Mouse (Mus musculus) MEL (cell line): ENCODE data around the gene Syt16. TPM values are rescaled to one million over a fixed set of nuclear protein-coding genes. Genes with fewer than 3 reads are reported as not detected.

Experiments
- DNase-seq: peaks from one replicate; pipeline ENCODE4 v3.0.0; 2011; ENCODE audit warnings: low read depth, low spot score
- H3K27ac ChIP-seq: 2 replicates; pipeline ENCODE4 v1.5.1; 2012; ENCODE audit warnings: low read depth, mild to moderate bottlenecking, control low read depth, low read length, moderate library complexity; ENCODE audit not compliant: control insufficient read depth
- H3K27me3 ChIP-seq, 2 experiments: fragments of 150-350 bp in 1 of 2; sonication (generic) in 1 of 2; 2 replicates each; pipeline ENCODE4 v1.6.1; 2012; ENCODE audit warnings: low read length in 2 of 2, mild to moderate bottlenecking in 2 of 2, improper control_type of control experiment in 1 of 2, moderate library complexity in 1 of 2; ENCODE audit not compliant: insufficient read depth in 2 of 2, control insufficient read depth in 1 of 2
- H3K36me3 ChIP-seq, 2 experiments: 2 replicates each; pipeline ENCODE4 v1.6.1; 2012 to 2014; ENCODE audit warnings: low read length in 2 of 2, improper control_type of control experiment in 1 of 2, inconsistent platforms in 1 of 2, mild to moderate bottlenecking in 1 of 2; ENCODE audit not compliant: insufficient read depth in 2 of 2, control insufficient read depth in 1 of 2
- H3K4me1 ChIP-seq, 2 experiments: fragments of 150-350 bp in 1 of 2; sonication (generic) in 1 of 2; 2 replicates each; pipeline ENCODE4 v1.6.1; 2012; ENCODE audit warnings: low read length in 2 of 2, improper control_type of control experiment in 1 of 2, mild to moderate bottlenecking in 1 of 2; ENCODE audit not compliant: insufficient read depth in 2 of 2, control insufficient read depth in 1 of 2
- H3K4me3 ChIP-seq, 2 experiments: fragments of 150-350 bp in 1 of 2; sonication (generic) in 1 of 2; 2 replicates each; pipeline ENCODE4 v1.5.1; 2012; ENCODE audit warnings: low read depth in 2 of 2, low read length in 2 of 2, mild to moderate bottlenecking in 2 of 2, moderate library complexity in 2 of 2, control low read depth in 1 of 2, improper control_type of control experiment in 1 of 2; ENCODE audit not compliant: control insufficient read depth in 1 of 2, insufficient read depth in 1 of 2
- H3K79me2 ChIP-seq: 2 replicates; pipeline ENCODE4 v1.6.1; 2012; ENCODE audit warnings: mild to moderate bottlenecking, low read length, moderate library complexity; ENCODE audit not compliant: control insufficient read depth, poor library complexity, insufficient read depth
- H3K9ac ChIP-seq: 2 replicates; pipeline ENCODE4 v1.6.1; 2012; ENCODE audit warnings: low read depth, mild to moderate bottlenecking, control low read depth, low read length, moderate library complexity; ENCODE audit not compliant: control insufficient read depth, poor library complexity, severe bottlenecking
- H3K9me3 ChIP-seq: fragments of 150-350 bp; sonication (generic); replicated peaks from 2 replicates; pipeline ENCODE4 v1.6.1; 2012; ENCODE audit warnings: mild to moderate bottlenecking, low read length, improper control_type of control experiment, moderate library complexity; ENCODE audit not compliant: insufficient read depth
- BHLHE40 ChIP-seq: IDR thresholded peaks from 2 replicates; pipeline ENCODE4 v1.6.1; 2012; ENCODE audit warnings: low read depth, mild to moderate bottlenecking, inconsistent platforms, low read length, improper control_type of control experiment, borderline replicate concordance
- CHD1 ChIP-seq: IDR thresholded peaks from 2 replicates; pipeline ENCODE4 v1.6.1; 2012; ENCODE audit warnings: low read depth, mild to moderate bottlenecking, inconsistent platforms, low read length, improper control_type of control experiment
- CTCF ChIP-seq, 3 experiments: IDR thresholded peaks in 2 of 3; conservative IDR thresholded peaks in 1 of 3; 2 replicates each; pipeline ENCODE4 v1.5.1; 2011 to 2012; ENCODE audit warnings: low read length in 3 of 3, low read depth in 2 of 3, mild to moderate bottlenecking in 2 of 3, improper control_type of control experiment in 1 of 3, inconsistent platforms in 1 of 3, mixed read lengths in 1 of 3, moderate library complexity in 1 of 3; ENCODE audit not compliant: control insufficient read depth in 1 of 3, insufficient read depth in 1 of 3, poor library complexity in 1 of 3, severe bottlenecking in 1 of 3
- ELF1 ChIP-seq: IDR thresholded peaks from 2 replicates; pipeline ENCODE4 v1.6.1; 2014; ENCODE audit warnings: low read depth, mild to moderate bottlenecking, inconsistent platforms, low read length, improper control_type of control experiment, moderate library complexity
- EP300 ChIP-seq, 2 experiments: IDR thresholded peaks; 2 replicates each; pipeline ENCODE4 v1.6.1; 2011; ENCODE audit warnings: improper control_type of control experiment in 2 of 2, low read length in 2 of 2, low read depth in 1 of 2, mild to moderate bottlenecking in 1 of 2
- GABPA ChIP-seq: IDR thresholded peaks from 2 replicates; pipeline ENCODE4 v1.6.1; 2012; ENCODE audit warnings: low read depth, mild to moderate bottlenecking, inconsistent platforms, low read length, improper control_type of control experiment, moderate library complexity
- GATA1 ChIP-seq: IDR thresholded peaks from 2 replicates; pipeline ENCODE4 v1.6.1; 2011; ENCODE audit warnings: low read depth, low read length, improper control_type of control experiment
- HCFC1 ChIP-seq: IDR thresholded peaks from 2 replicates; pipeline ENCODE4 v1.6.1; 2012; ENCODE audit warnings: low read depth, mild to moderate bottlenecking, inconsistent platforms, low read length, improper control_type of control experiment, moderate library complexity
- KAT2A ChIP-seq: conservative IDR thresholded peaks from 2 replicates; pipeline ENCODE4 v1.6.1; 2012; ENCODE audit warnings: low read depth, low read length, improper control_type of control experiment, inconsistent platforms
- MAFK ChIP-seq: IDR thresholded peaks from 2 replicates; pipeline ENCODE4 v1.6.1; 2011; ENCODE audit warnings: low read depth, mild to moderate bottlenecking, low read length, improper control_type of control experiment, borderline replicate concordance
- MEF2A ChIP-seq: IDR thresholded peaks from 2 replicates; pipeline ENCODE4 v1.6.1; 2014; ENCODE audit warnings: low read depth, mild to moderate bottlenecking, inconsistent platforms, low read length, improper control_type of control experiment; ENCODE audit not compliant: poor library complexity, insufficient replicate concordance, severe bottlenecking; ENCODE audit errors: extremely low read depth
- MYC ChIP-seq: IDR thresholded peaks from 2 replicates; pipeline ENCODE4 v1.6.1; 2011; ENCODE audit warnings: low read depth, mild to moderate bottlenecking, low read length, improper control_type of control experiment, moderate library complexity
- NELFE ChIP-seq: IDR thresholded peaks from 2 replicates; pipeline ENCODE4 v1.6.1; 2011; ENCODE audit warnings: low read depth, low read length, improper control_type of control experiment
- RAD21 ChIP-seq: IDR thresholded peaks from 2 replicates; pipeline ENCODE4 v1.6.1; 2011; ENCODE audit warnings: mild to moderate bottlenecking, low read depth, low read length, improper control_type of control experiment
- RCOR1 ChIP-seq: IDR thresholded peaks from 2 replicates; pipeline ENCODE4 v1.6.1; 2012; ENCODE audit warnings: low read depth, mild to moderate bottlenecking, inconsistent platforms, low read length, improper control_type of control experiment
- SIN3A ChIP-seq: IDR thresholded peaks from 2 replicates; pipeline ENCODE4 v1.6.1; 2012; ENCODE audit warnings: low read length, improper control_type of control experiment, inconsistent platforms
- ZC3H11A ChIP-seq: IDR thresholded peaks from 2 replicates; pipeline ENCODE4 v1.6.1; 2012; ENCODE audit warnings: low read depth, mild to moderate bottlenecking, inconsistent platforms, low read length, improper control_type of control experiment
- ZKSCAN1 ChIP-seq: IDR thresholded peaks from 2 replicates; pipeline ENCODE4 v1.6.1; 2012; ENCODE audit warnings: low read depth, mild to moderate bottlenecking, inconsistent platforms, low read length, improper control_type of control experiment, moderate library complexity
- ZMIZ1 ChIP-seq: IDR thresholded peaks from 2 replicates; pipeline ENCODE4 v1.6.1; 2012; ENCODE audit warnings: low read depth, mild to moderate bottlenecking, inconsistent platforms, low read length, improper control_type of control experiment, moderate library complexity
- ZNF384 ChIP-seq: IDR thresholded peaks from 2 replicates; pipeline ENCODE4 v1.6.1; 2012; ENCODE audit warnings: low read depth, mild to moderate bottlenecking, inconsistent platforms, low read length, improper control_type of control experiment
- polyA plus RNA-seq, 2 experiments: library from polyadenylated mRNA; stranded (reverse) in 1 of 2; unstranded in 1 of 2; fragments of >175 nt in 1 of 2; fragments of >200 nt in 1 of 2; gene quantifications; 2 replicates each; pipeline versions ENCODE4 v1.2.1 to v1.2.4; 2012; ENCODE audit warnings: low replicate concordance in 2 of 2, low read depth in 1 of 2; ENCODE audit not compliant: insufficient read length in 2 of 2, insufficient read depth in 1 of 2, missing spikeins in 1 of 2
- total RNA-seq: library from RNA; depleted of rRNA; stranded (reverse); fragments of 300-350 nt; gene quantifications from 2 replicates; pipeline ENCODE4 v1.2.3, GENCODE M21; 2012

Gene Syt16
- total and polyA plus RNA-seq, 3 experiments, result 0.07 TPM; not detected in 2

- no peak overlapping the region for H3K27ac ChIP-seq
- H3K27me3 ChIP-seq, result no peaks in the 10 kb centered on the region
- H3K4me1 ChIP-seq, result no peaks in the 10 kb centered on the region
- no peaks in the 10 kb centered on the region for H3K79me2 ChIP-seq
- H3K9me3 ChIP-seq, result no peaks in the 10 kb centered on the region
- H3K9ac ChIP-seq, result no peak overlapping the region
- TF ChIP-seq KAT2A (no peak), CTCF (IDR thresholded peaks at IDR 0.05 in 2 of 3, conservative IDR thresholded peaks at IDR 0.05 in 1 of 3; ENCODE audit: control insufficient read depth in 1 of 3, insufficient read depth in 1 of 3, low read depth in 2 of 3, low read length in 3 of 3, poor library complexity in 1 of 3, severe bottlenecking in 1 of 3) (no peak), ZNF384 (no peak), MEF2A (no peak), ZMIZ1 (no peak), NELFE (no peak), MYC (no peak), RCOR1 (no peak), EP300 (IDR thresholded peaks at IDR 0.05; ENCODE audit: low read depth in 1 of 2, low read length in 2 of 2) (no peak), SIN3A (no peak), ELF1 (no peak), GATA1 (no peak), BHLHE40 (no peak), RAD21 (no peak), CHD1 (no peak), GABPA (no peak), ZC3H11A (no peak), HCFC1 (no peak), ZKSCAN1 (no peak)
- DNase-seq, result no peak
- H3K4me3 ChIP-seq, result no peak overlapping the region
- no peaks in the 10 kb centered on the region for H3K36me3 ChIP-seq
Measured at GRCm38 (mm10) chr12:74282846-74283245, 285.4 kb downstream of the Syt16 start.

GRCm38 (mm10) chr12:74284020-74284684 is 286.7 kb downstream of the Syt16 start:
- Histone ChIP-seq H3K27me3 (no peaks in the 10 kb centered on the region), H3K9me3 (no peaks in the 10 kb centered on the region), H3K4me1 (no peaks in the 10 kb centered on the region), H3K79me2 (no peaks in the 10 kb centered on the region), H3K36me3 (no peaks in the 10 kb centered on the region), H3K4me3 (no peak overlapping the region), H3K9ac (no peak overlapping the region), H3K27ac (no peak overlapping the region)
- no peak for DNase-seq
- no peak for TF ChIP-seq MAFK
- TF ChIP-seq GATA1, result no peak
- no peak for TF ChIP-seq RAD21
- no peak for TF ChIP-seq ZC3H11A
- TF ChIP-seq RCOR1, result no peak
